Mouse (Mus musculus): ENCODE measurements at regions not wholly inside any gene's neighbourhood (a gene's known extent, or its start where the extent isn't known, plus 50 kb on each side); places are given as distances from the start of the nearest gene placed in this dataset.

DNA sequence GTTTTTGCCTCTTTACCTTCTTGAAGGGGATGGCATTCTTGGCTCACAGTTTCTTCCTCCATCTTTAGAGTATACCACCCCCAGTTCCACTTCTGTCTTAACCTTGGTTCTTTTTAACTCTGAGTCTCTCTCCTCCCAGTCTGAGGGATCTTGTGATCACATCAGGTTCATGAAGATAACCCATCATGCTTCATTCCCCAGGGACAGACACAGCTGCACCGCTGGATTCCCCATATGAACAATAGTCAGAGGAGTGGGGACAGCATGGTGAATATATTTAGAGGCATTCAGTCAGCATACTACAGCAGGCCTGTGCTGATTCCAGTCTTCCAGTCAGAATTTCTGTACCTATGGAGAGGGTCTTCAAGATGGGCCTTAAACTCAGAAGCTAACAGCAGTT is 103.1 kb downstream of the Cavin4 start:
- ATAC-seq (ENCODE audit: low FRiP score) (no peak), DNase-seq (ENCODE audit: low spot score) (no peak)
- H3K4me3 ChIP-seq (ENCODE audit: low read depth, low read length): no peak overlapping the region
- H3K27ac ChIP-seq (ENCODE audit: low read depth, low read length): no peak overlapping the region
- H3K4me2 ChIP-seq (replicated peaks; ENCODE audit: low read depth, low read length): no peak overlapping the region
- H3K4me1 ChIP-seq (replicated peaks; ENCODE audit: control insufficient read depth, insufficient read depth, low read length): no peaks in the 10 kb centered on the region
- no peak overlapping the region for H3K9ac ChIP-seq (ENCODE audit: low read depth, low read length)
- no peaks in the 10 kb centered on the region for H3K27me3 ChIP-seq (ENCODE audit: control insufficient read depth, insufficient read depth, low read length)
- WGBS: 97% methylated on average over 1 of the region's 1 CpGs
- no peaks in the 10 kb centered on the region for H3K9me3 ChIP-seq (ENCODE audit: control insufficient read depth, low read length)
- no peaks in the 10 kb centered on the region for H3K36me3 ChIP-seq (ENCODE audit: control insufficient read depth, insufficient read depth, low read length)

DNA sequence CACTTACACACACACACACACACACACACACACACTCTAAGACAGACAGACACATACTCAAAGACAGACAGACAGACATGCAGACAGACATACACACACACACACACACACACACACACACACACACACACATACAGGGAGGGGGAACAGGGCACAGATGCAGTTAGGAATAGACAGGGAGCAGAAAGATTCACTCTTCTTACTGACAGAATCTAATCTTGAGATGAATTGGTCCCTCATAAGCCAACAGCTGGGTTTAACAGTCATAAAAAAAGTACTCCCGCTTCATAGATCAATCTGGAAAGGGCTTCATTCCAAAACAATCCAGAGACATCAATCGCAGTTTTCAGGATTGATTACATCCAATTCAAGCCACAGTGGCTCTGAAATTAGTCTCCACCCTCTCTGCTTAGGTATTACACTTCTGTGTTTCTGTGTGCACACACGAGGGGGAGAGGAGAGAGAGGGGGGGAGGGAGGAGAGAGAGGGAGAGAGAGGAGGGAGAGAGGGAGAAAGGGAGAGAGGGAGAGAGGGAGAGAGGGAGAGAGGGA is 107.2 kb downstream of the Cavin4 start:
- Histone ChIP-seq H3K27me3 (ENCODE audit: control insufficient read depth, insufficient read depth, low read length) (no peaks in the 10 kb centered on the region), H3K9ac (ENCODE audit: low read depth, low read length) (no peak overlapping the region), H3K4me3 (ENCODE audit: low read depth, low read length) (no peak overlapping the region), H3K4me1 (replicated peaks; ENCODE audit: control insufficient read depth, insufficient read depth, low read length) (no peaks in the 10 kb centered on the region), H3K36me3 (ENCODE audit: control insufficient read depth, insufficient read depth, low read length) (no peaks in the 10 kb centered on the region), H3K4me2 (replicated peaks; ENCODE audit: low read depth, low read length) (no peak overlapping the region), H3K27ac (ENCODE audit: low read depth, low read length) (no peak overlapping the region), H3K9me3 (ENCODE audit: control insufficient read depth, low read length) (no peaks in the 10 kb centered on the region)
- DNase-seq (ENCODE audit: low spot score): no peak
- 0 out of 2 replicates have a peak, but pooled peaks have one; percentile 26 for ATAC-seq (ENCODE audit: low FRiP score)
- WGBS: 80% methylated on average over 2 of the region's 3 CpGs

DNA sequence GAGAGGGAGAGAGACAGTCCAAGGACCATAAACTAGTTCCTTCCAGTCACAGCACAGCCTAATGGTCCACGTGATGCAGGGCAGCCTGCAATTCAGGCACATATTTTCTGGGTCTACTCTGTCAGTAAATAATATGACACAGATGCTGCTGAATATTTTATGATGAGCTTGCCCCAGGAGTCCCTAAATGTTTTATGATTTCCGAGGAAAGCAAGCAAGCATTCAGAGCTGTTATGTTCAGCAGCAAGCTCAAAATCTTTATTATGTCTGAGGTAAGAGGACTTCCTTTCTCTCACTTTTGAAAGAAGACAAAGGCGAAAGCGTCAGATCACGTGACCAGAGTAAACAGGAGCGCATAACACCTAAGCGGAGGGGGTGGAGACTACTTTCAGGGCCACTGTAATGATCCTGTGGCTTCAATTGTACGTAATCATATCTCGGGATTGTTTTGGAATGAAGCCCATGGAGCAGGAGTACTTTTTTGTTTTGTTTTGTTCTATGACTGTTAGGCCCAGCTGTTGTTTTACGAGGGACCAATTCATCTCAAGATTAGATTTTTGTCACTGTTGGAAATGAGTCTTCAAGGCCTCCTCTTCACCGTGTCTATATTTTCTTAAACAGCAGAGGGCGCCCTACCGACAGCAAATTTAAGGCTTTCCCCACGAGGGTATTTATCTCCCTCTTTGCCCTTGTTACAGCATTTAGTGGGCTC is 107.8 kb downstream of the Cavin4 start:
- peak; percentile 73 for DNase-seq (ENCODE audit: low spot score)
- WGBS: 46% methylated on average over 14 of the region's 14 CpGs
- peak overlapping the region; percentile 30; the same call in 1 of the 2 replicates for H3K27ac ChIP-seq (ENCODE audit: low read depth, low read length)

DNA sequence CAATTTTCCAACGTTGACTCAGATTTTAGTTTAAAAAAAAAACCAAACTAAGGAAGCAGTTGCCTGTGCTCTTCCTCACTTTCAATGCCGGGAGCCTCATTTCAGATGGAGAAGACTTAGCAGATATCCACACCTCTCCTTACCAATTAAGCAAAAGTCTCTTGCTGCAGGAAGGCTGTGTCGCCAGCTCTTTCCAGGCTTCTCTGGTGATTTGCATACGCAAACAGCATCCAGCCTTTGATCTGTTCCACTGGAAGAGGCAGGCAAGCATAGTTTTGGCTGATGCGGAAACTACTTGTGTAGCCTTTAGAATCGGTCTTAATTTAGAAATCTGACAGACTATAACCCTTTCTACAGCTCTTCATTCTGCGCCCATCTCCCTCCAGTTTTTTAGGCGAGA is 108.5 kb downstream of the Cavin4 start:
- Histone ChIP-seq H3K4me3 (ENCODE audit: low read depth, low read length) (no peak overlapping the region), H3K9me3 (ENCODE audit: control insufficient read depth, low read length) (no peaks in the 10 kb centered on the region), H3K9ac (ENCODE audit: low read depth, low read length) (no peak overlapping the region), H3K36me3 (ENCODE audit: control insufficient read depth, insufficient read depth, low read length) (no peaks in the 10 kb centered on the region), H3K27me3 (ENCODE audit: control insufficient read depth, insufficient read depth, low read length) (no peaks in the 10 kb centered on the region), H3K27ac (ENCODE audit: low read depth, low read length) (no peak overlapping the region), H3K4me2 (replicated peaks; ENCODE audit: low read depth, low read length) (no peak overlapping the region), H3K4me1 (replicated peaks; ENCODE audit: control insufficient read depth, insufficient read depth, low read length) (no peaks in the 10 kb centered on the region)
- DNase-seq (ENCODE audit: low spot score) (no peak), ATAC-seq (ENCODE audit: low FRiP score) (no peak)
- 75% methylated on average over 8 of the region's 8 CpGs for WGBS

More for the DNA sequence above, 107.8 kb downstream of the Cavin4 start:
- Histone ChIP-seq H3K36me3 (ENCODE audit: control insufficient read depth, insufficient read depth, low read length) (no peaks in the 10 kb centered on the region), H3K27me3 (ENCODE audit: control insufficient read depth, insufficient read depth, low read length) (no peaks in the 10 kb centered on the region), H3K4me1 (replicated peaks; ENCODE audit: control insufficient read depth, insufficient read depth, low read length) (no peaks in the 10 kb centered on the region), H3K4me2 (replicated peaks; ENCODE audit: low read depth, low read length) (no peak overlapping the region), H3K4me3 (ENCODE audit: low read depth, low read length) (no peak overlapping the region), H3K9ac (ENCODE audit: low read depth, low read length) (no peak overlapping the region), H3K9me3 (ENCODE audit: control insufficient read depth, low read length) (no peaks in the 10 kb centered on the region)
- ATAC-seq (ENCODE audit: low FRiP score): peak; percentile 82

DNA sequence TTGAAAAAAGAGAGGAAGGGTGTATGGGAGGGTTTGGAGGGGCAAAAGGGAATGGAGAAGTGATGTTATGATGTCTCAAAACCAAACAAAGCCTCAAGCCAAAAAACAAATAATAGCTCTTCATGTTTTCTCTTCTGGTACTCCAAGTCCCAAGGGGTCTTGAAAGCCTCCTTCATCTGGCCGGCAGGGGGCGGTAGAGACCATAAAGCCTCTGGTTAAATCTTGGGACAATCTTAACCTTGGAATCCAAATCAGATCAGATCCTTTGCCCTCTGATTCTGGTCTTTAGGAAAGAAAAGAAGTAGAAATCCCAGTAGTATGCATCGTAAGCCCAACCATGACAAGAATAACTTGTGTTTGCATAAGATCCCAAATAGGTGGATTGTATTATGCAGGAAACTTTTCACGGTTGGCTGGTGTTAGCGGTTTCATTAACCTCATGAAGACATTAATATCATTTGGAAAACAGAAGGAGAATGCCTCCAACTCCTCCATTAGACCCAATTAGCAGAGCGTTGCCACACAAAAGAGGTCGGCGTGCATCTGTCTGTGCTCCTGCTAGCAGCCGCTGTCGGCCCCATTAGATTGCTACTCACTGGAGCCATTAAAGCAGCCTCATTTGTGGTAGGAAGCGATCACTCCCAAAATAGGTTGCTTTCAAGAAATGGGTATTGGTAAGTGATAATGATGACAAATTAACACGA is 116.0 kb downstream of the Cavin4 start:
- H3K9ac ChIP-seq (ENCODE audit: low read depth, low read length): no peak overlapping the region
- no peak overlapping the region for H3K4me2 ChIP-seq (replicated peaks; ENCODE audit: low read depth, low read length)
- WGBS: 60% methylated on average over 12 of the region's 12 CpGs
- no peaks in the 10 kb centered on the region for H3K36me3 ChIP-seq (ENCODE audit: control insufficient read depth, insufficient read depth, low read length)
- H3K4me1 ChIP-seq (replicated peaks; ENCODE audit: control insufficient read depth, insufficient read depth, low read length): no peaks in the 10 kb centered on the region
- peak; percentile 67 for ATAC-seq (ENCODE audit: low FRiP score)
- no peak overlapping the region for H3K4me3 ChIP-seq (ENCODE audit: low read depth, low read length)
- no peaks in the 10 kb centered on the region for H3K9me3 ChIP-seq (ENCODE audit: control insufficient read depth, low read length)
- DNase-seq (ENCODE audit: low spot score): peak; percentile 88
- no peaks in the 10 kb centered on the region for H3K27me3 ChIP-seq (ENCODE audit: control insufficient read depth, insufficient read depth, low read length)
- no peak overlapping the region for H3K27ac ChIP-seq (ENCODE audit: low read depth, low read length)

DNA sequence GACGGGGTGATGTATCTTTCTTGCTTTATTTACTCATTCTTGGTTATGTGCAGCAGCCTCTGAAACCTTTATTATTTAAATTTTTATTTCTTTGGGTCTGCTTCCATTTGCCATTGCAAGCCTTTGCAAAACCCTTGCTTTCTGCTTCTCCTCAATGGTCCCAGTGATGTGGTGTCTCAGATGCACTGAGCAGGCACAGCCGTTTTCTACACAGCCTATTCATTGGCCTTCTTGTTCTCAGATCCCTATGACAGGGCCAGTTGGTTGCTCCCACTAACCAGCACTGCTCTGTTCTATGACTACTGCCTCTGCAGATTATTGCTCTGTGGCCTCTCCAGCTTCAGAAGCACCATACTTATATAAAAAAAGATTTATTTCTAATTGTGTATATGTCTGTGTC is 116.6 kb downstream of the Cavin4 start:
- no peak overlapping the region for H3K27ac ChIP-seq (ENCODE audit: low read depth, low read length)
- 85% methylated on average over 2 of the region's 2 CpGs for WGBS
- H3K4me1 ChIP-seq (replicated peaks; ENCODE audit: control insufficient read depth, insufficient read depth, low read length): no peaks in the 10 kb centered on the region
- no peak overlapping the region for H3K9ac ChIP-seq (ENCODE audit: low read depth, low read length)
- no peak overlapping the region for H3K4me3 ChIP-seq (ENCODE audit: low read depth, low read length)
- H3K9me3 ChIP-seq (ENCODE audit: control insufficient read depth, low read length): no peaks in the 10 kb centered on the region
- DNase-seq (ENCODE audit: low spot score) (no peak), ATAC-seq (ENCODE audit: low FRiP score) (no peak)
- H3K27me3 ChIP-seq (ENCODE audit: control insufficient read depth, insufficient read depth, low read length): no peaks in the 10 kb centered on the region
- no peaks in the 10 kb centered on the region for H3K36me3 ChIP-seq (ENCODE audit: control insufficient read depth, insufficient read depth, low read length)
- no peak overlapping the region for H3K4me2 ChIP-seq (replicated peaks; ENCODE audit: low read depth, low read length)

DNA sequence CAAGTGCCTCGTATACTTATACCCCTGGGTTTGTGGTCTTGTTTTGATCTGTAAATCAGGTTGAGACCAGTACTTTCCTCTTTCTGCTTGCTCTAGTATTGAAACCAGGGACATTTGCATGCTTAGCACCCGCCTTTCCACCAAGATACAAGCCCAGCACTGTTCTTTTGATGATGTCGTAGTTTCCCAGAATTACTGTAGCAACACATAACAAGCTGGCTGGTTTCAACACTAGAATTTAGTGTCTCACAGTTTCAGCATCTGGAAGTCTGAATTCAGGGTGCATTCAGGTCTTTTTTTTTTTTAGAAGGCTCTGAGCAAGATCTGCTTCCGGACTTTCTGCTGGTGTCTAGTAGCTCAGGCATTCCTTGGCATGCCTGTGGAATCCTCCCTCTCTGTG is 117.8 kb downstream of the Cavin4 start:
- Histone ChIP-seq H3K4me2 (replicated peaks; ENCODE audit: low read depth, low read length) (no peak overlapping the region), H3K27ac (ENCODE audit: low read depth, low read length) (no peak overlapping the region), H3K9ac (ENCODE audit: low read depth, low read length) (no peak overlapping the region), H3K9me3 (ENCODE audit: control insufficient read depth, low read length) (no peaks in the 10 kb centered on the region), H3K27me3 (ENCODE audit: control insufficient read depth, insufficient read depth, low read length) (no peaks in the 10 kb centered on the region), H3K4me3 (ENCODE audit: low read depth, low read length) (no peak overlapping the region), H3K4me1 (replicated peaks; ENCODE audit: control insufficient read depth, insufficient read depth, low read length) (no peaks in the 10 kb centered on the region), H3K36me3 (ENCODE audit: control insufficient read depth, insufficient read depth, low read length) (no peaks in the 10 kb centered on the region)
- WGBS: 91% methylated on average over 4 of the region's 4 CpGs
- ATAC-seq (ENCODE audit: low FRiP score) (no peak), DNase-seq (ENCODE audit: low spot score) (no peak)

DNA sequence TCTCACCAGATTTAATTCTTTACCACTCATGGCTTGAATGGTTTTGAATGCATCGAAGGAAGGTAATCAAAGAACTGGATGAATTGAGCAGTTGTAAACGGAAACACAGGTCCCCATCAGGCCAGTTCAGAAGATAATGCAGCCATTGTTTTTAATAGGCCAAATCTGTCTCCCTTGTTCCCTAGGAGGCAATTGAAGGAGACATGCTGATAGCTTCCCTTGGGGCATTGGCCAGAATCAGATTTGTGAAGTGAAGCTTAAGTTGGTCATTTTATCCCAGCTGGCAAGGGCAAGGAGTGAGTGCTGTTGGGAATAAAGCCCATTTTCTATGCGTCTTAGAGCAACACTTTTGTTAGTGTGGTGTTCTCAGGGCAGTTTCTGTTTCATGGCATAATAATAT is 119.4 kb downstream of the Cavin4 start:
- no peak overlapping the region for H3K4me2 ChIP-seq (replicated peaks; ENCODE audit: low read depth, low read length)
- no peak overlapping the region for H3K9ac ChIP-seq (ENCODE audit: low read depth, low read length)
- ATAC-seq (ENCODE audit: low FRiP score) (no peak), DNase-seq (ENCODE audit: low spot score) (no peak)
- H3K4me3 ChIP-seq (ENCODE audit: low read depth, low read length): no peak overlapping the region
- H3K27ac ChIP-seq (ENCODE audit: low read depth, low read length): no peak overlapping the region
- no peaks in the 10 kb centered on the region for H3K36me3 ChIP-seq (ENCODE audit: control insufficient read depth, insufficient read depth, low read length)
- H3K4me1 ChIP-seq (replicated peaks; ENCODE audit: control insufficient read depth, insufficient read depth, low read length): no peaks in the 10 kb centered on the region
- no peaks in the 10 kb centered on the region for H3K9me3 ChIP-seq (ENCODE audit: control insufficient read depth, low read length)
- WGBS: 53% methylated on average over 3 of the region's 3 CpGs
- H3K27me3 ChIP-seq (ENCODE audit: control insufficient read depth, insufficient read depth, low read length): no peaks in the 10 kb centered on the region

DNA sequence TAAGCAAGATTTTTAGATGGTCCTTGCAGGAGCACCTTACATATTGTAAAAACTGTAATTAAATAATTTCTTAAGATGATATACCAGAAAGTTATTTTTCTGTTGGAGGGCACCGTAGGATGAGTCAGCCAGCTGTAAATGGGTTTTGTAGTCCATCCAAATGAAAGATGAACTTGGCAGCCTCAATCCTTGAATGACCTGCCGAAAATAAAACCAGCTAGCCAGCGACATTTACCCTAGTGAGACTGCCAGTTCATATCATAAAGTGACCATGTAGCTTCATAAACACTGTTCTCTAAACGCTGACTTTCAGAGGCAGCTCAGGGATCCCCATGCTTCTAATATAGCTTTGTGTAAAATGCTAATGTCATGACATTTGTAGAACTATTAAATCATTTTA is 127.8 kb downstream of the Cavin4 start:
- 93% methylated on average over 4 of the region's 4 CpGs for WGBS
- no peaks in the 10 kb centered on the region for H3K27me3 ChIP-seq (ENCODE audit: control insufficient read depth, insufficient read depth, low read length)
- no peak overlapping the region for H3K27ac ChIP-seq (ENCODE audit: low read depth, low read length)
- H3K9me3 ChIP-seq (ENCODE audit: control insufficient read depth, low read length): no peaks in the 10 kb centered on the region
- H3K4me3 ChIP-seq (ENCODE audit: low read depth, low read length): no peak overlapping the region
- no peaks in the 10 kb centered on the region for H3K36me3 ChIP-seq (ENCODE audit: control insufficient read depth, insufficient read depth, low read length)
- no peak overlapping the region for H3K4me2 ChIP-seq (replicated peaks; ENCODE audit: low read depth, low read length)
- H3K9ac ChIP-seq (ENCODE audit: low read depth, low read length): no peak overlapping the region
- DNase-seq (ENCODE audit: low spot score) (no peak), ATAC-seq (ENCODE audit: low FRiP score) (no peak)
- no peaks in the 10 kb centered on the region for H3K4me1 ChIP-seq (replicated peaks; ENCODE audit: control insufficient read depth, insufficient read depth, low read length)
